Mouse (Mus musculus): ENCODE measurements around the gene Hdac4. TPM values are rescaled to one million over a fixed set of nuclear protein-coding genes. Genes with fewer than 3 reads are reported as not detected.

Hdac4 gene
- polyA plus RNA-seq, 1 experiment from 2014 or later, result 24.1 TPM

- Histone ChIP-seq H3K4me2 (ENCODE audit: low read depth, low read length) (no peak overlapping the region), H3K36me3 (ENCODE audit: control insufficient read depth, insufficient read depth, low read length) (no peaks in the 10 kb centered on the region), H3K27ac (replicated peaks; ENCODE audit: low read depth, low read length) (peak overlapping the region; percentile 83), H3K9me3 (ENCODE audit: control insufficient read depth, low read length) (no peaks in the 10 kb centered on the region), H3K4me3 (ENCODE audit: low read depth, low read length) (no peak overlapping the region), H3K9ac (ENCODE audit: low read depth, low read length) (no peak overlapping the region), H3K27me3 (replicated peaks; ENCODE audit: control insufficient read depth, insufficient read depth, low read length) (no peaks in the 10 kb centered on the region), H3K4me1 (ENCODE audit: control insufficient read depth, insufficient read depth, low read length) (peaks cover 11% of the 10 kb centered on the region)
- ATAC-seq (ENCODE audit: low read depth), result no peak
- 80% methylated on average over 3 of the region's 3 CpGs for WGBS
- no peak for DNase-seq (ENCODE audit: low spot score)
Observed at GRCm38 (mm10) chr1:92129751-92130150, 65.7 kb downstream of the Hdac4 start.

GRCm38 (mm10) chr1:92127785-92128184 lies 67.7 kb downstream of the Hdac4 start:
- no peak overlapping the region for H3K9ac ChIP-seq (ENCODE audit: low read depth, low read length)
- ATAC-seq (ENCODE audit: low read depth), result no peak
- H3K4me2 ChIP-seq (ENCODE audit: low read depth, low read length), result no peak overlapping the region
- H3K36me3 ChIP-seq (ENCODE audit: control insufficient read depth, insufficient read depth, low read length), result no peaks in the 10 kb centered on the region
- no peaks in the 10 kb centered on the region for H3K27me3 ChIP-seq (replicated peaks; ENCODE audit: control insufficient read depth, insufficient read depth, low read length)
- peaks cover 11% of the 10 kb centered on the region for H3K4me1 ChIP-seq (ENCODE audit: control insufficient read depth, insufficient read depth, low read length)
- DNase-seq (ENCODE audit: low spot score), result no peak
- H3K9me3 ChIP-seq (ENCODE audit: control insufficient read depth, low read length), result no peaks in the 10 kb centered on the region
- no peak overlapping the region for H3K4me3 ChIP-seq (ENCODE audit: low read depth, low read length)
- H3K27ac ChIP-seq (replicated peaks; ENCODE audit: low read depth, low read length), result no peak overlapping the region
- 85% methylated on average over 6 of the region's 6 CpGs for WGBS

- ATAC-seq (ENCODE audit: low read depth) (no peak), DNase-seq (ENCODE audit: low spot score) (no peak)
- 76% methylated on average over 1 of the region's 1 CpGs for WGBS
- Histone ChIP-seq H3K36me3 (ENCODE audit: control insufficient read depth, insufficient read depth, low read length) (no peaks in the 10 kb centered on the region), H3K9ac (ENCODE audit: low read depth, low read length) (no peak overlapping the region), H3K9me3 (ENCODE audit: control insufficient read depth, low read length) (no peaks in the 10 kb centered on the region), H3K4me2 (ENCODE audit: low read depth, low read length) (no peak overlapping the region), H3K27me3 (replicated peaks; ENCODE audit: control insufficient read depth, insufficient read depth, low read length) (no peaks in the 10 kb centered on the region), H3K27ac (replicated peaks; ENCODE audit: low read depth, low read length) (no peak overlapping the region), H3K4me1 (ENCODE audit: control insufficient read depth, insufficient read depth, low read length) (peaks cover 11% of the 10 kb centered on the region), H3K4me3 (ENCODE audit: low read depth, low read length) (no peak overlapping the region)
Observed at GRCm38 (mm10) chr1:92127366-92127765, 68.1 kb downstream of the Hdac4 start.

- no peaks in the 10 kb centered on the region for H3K4me1 ChIP-seq (ENCODE audit: control insufficient read depth, insufficient read depth, low read length)
- no peaks in the 10 kb centered on the region for H3K27me3 ChIP-seq (replicated peaks; ENCODE audit: control insufficient read depth, insufficient read depth, low read length)
- no peak overlapping the region for H3K4me2 ChIP-seq (ENCODE audit: low read depth, low read length)
- no peak for DNase-seq (ENCODE audit: low spot score)
- no peak for ATAC-seq (ENCODE audit: low read depth)
- H3K27ac ChIP-seq (replicated peaks; ENCODE audit: low read depth, low read length), result no peak overlapping the region
- no peak overlapping the region for H3K9ac ChIP-seq (ENCODE audit: low read depth, low read length)
- WGBS, result 79% methylated on average over 3 of the region's 3 CpGs
- no peaks in the 10 kb centered on the region for H3K9me3 ChIP-seq (ENCODE audit: control insufficient read depth, low read length)
- no peaks in the 10 kb centered on the region for H3K36me3 ChIP-seq (ENCODE audit: control insufficient read depth, insufficient read depth, low read length)
- H3K4me3 ChIP-seq (ENCODE audit: low read depth, low read length), result no peak overlapping the region
Observed at GRCm38 (mm10) chr1:92124497-92125201, 70.8 kb downstream of the Hdac4 start.

GRCm38 (mm10) chr1:92119303-92119702 lies 76.2 kb downstream of the Hdac4 start:
- H3K9ac ChIP-seq (ENCODE audit: low read depth, low read length), result no peak overlapping the region
- peaks cover 4% of the 10 kb centered on the region; the same call in 1 of the 2 replicates for H3K4me1 ChIP-seq (ENCODE audit: control insufficient read depth, insufficient read depth, low read length)
- no peaks in the 10 kb centered on the region for H3K27me3 ChIP-seq (replicated peaks; ENCODE audit: control insufficient read depth, insufficient read depth, low read length)
- H3K4me3 ChIP-seq (ENCODE audit: low read depth, low read length), result no peak overlapping the region
- no peak for DNase-seq (ENCODE audit: low spot score)
- no peak for ATAC-seq (ENCODE audit: low read depth)
- WGBS, result 51% methylated on average over 5 of the region's 5 CpGs
- no peaks in the 10 kb centered on the region for H3K9me3 ChIP-seq (ENCODE audit: control insufficient read depth, low read length)
- no peaks in the 10 kb centered on the region for H3K36me3 ChIP-seq (ENCODE audit: control insufficient read depth, insufficient read depth, low read length)
- H3K27ac ChIP-seq (replicated peaks; ENCODE audit: low read depth, low read length), result no peak overlapping the region
- H3K4me2 ChIP-seq (ENCODE audit: low read depth, low read length), result no peak overlapping the region

GRCm38 (mm10) chr1:92117597-92117996 lies 77.9 kb downstream of the Hdac4 start:
- no peak for DNase-seq (ENCODE audit: low spot score)
- H3K9me3 ChIP-seq (ENCODE audit: control insufficient read depth, low read length), result no peaks in the 10 kb centered on the region
- no peaks in the 10 kb centered on the region for H3K36me3 ChIP-seq (ENCODE audit: control insufficient read depth, insufficient read depth, low read length)
- peaks cover 17% of the 10 kb centered on the region for H3K4me1 ChIP-seq (ENCODE audit: control insufficient read depth, insufficient read depth, low read length)
- no peak overlapping the region for H3K4me2 ChIP-seq (ENCODE audit: low read depth, low read length)
- H3K27ac ChIP-seq (replicated peaks; ENCODE audit: low read depth, low read length), result no peak overlapping the region
- WGBS, result 91% methylated on average over 5 of the region's 5 CpGs
- H3K4me3 ChIP-seq (ENCODE audit: low read depth, low read length), result no peak overlapping the region
- ATAC-seq (ENCODE audit: low read depth), result no peak
- no peak overlapping the region for H3K9ac ChIP-seq (ENCODE audit: low read depth, low read length)
- H3K27me3 ChIP-seq (replicated peaks; ENCODE audit: control insufficient read depth, insufficient read depth, low read length), result no peaks in the 10 kb centered on the region

GRCm38 (mm10) chr1:92116169-92116568 lies 79.3 kb downstream of the Hdac4 start:
- H3K27ac ChIP-seq (replicated peaks; ENCODE audit: low read depth, low read length), result no peak overlapping the region
- DNase-seq (ENCODE audit: low spot score) (no peak), ATAC-seq (ENCODE audit: low read depth) (no peak)
- H3K36me3 ChIP-seq (ENCODE audit: control insufficient read depth, insufficient read depth, low read length), result no peaks in the 10 kb centered on the region
- no peaks in the 10 kb centered on the region for H3K27me3 ChIP-seq (replicated peaks; ENCODE audit: control insufficient read depth, insufficient read depth, low read length)
- 79% methylated on average over 4 of the region's 4 CpGs for WGBS
- H3K4me2 ChIP-seq (ENCODE audit: low read depth, low read length), result no peak overlapping the region
- no peaks in the 10 kb centered on the region for H3K9me3 ChIP-seq (ENCODE audit: control insufficient read depth, low read length)
- peaks cover 20% of the 10 kb centered on the region for H3K4me1 ChIP-seq (ENCODE audit: control insufficient read depth, insufficient read depth, low read length)
- no peak overlapping the region for H3K4me3 ChIP-seq (ENCODE audit: low read depth, low read length)
- no peak overlapping the region for H3K9ac ChIP-seq (ENCODE audit: low read depth, low read length)

- Histone ChIP-seq H3K36me3 (ENCODE audit: control insufficient read depth, insufficient read depth, low read length) (no peaks in the 10 kb centered on the region), H3K4me3 (ENCODE audit: low read depth, low read length) (no peak overlapping the region), H3K4me1 (ENCODE audit: control insufficient read depth, insufficient read depth, low read length) (peaks cover 20% of the 10 kb centered on the region), H3K27ac (replicated peaks; ENCODE audit: low read depth, low read length) (no peak overlapping the region), H3K9me3 (ENCODE audit: control insufficient read depth, low read length) (no peaks in the 10 kb centered on the region), H3K27me3 (replicated peaks; ENCODE audit: control insufficient read depth, insufficient read depth, low read length) (no peaks in the 10 kb centered on the region), H3K9ac (ENCODE audit: low read depth, low read length) (no peak overlapping the region), H3K4me2 (ENCODE audit: low read depth, low read length) (no peak overlapping the region)
- ATAC-seq (ENCODE audit: low read depth) (no peak), DNase-seq (ENCODE audit: low spot score) (no peak)
- 88% methylated on average over 3 of the region's 3 CpGs for WGBS
Observed at GRCm38 (mm10) chr1:92114091-92114490, 81.4 kb downstream of the Hdac4 start.
